Mouse (Mus musculus) testis, adult 2 months (tissue): Measurements from ENCODE around the gene Gm42742. TPM values are rescaled to one million over a fixed set of nuclear protein-coding genes. Genes with fewer than 3 reads are reported as not detected.

Experiments used
- H3K27ac ChIP-seq: fragments of 200-500 bp; 2 replicates; pipeline ENCODE4 v1.5.1; 2012; ENCODE audit warnings: low read depth, low read length; ENCODE audit not compliant: control insufficient read depth, insufficient read depth
- H3K27me3 ChIP-seq: fragments of 200-500 bp; 2 replicates; pipeline ENCODE4 v1.6.1; 2012; ENCODE audit warnings: mild to moderate bottlenecking, low read length, moderate library complexity; ENCODE audit not compliant: control insufficient read depth, insufficient read depth
- H3K36me3 ChIP-seq: fragments of 200-500 bp; 2 replicates; pipeline ENCODE4 v1.6.1; 2012; ENCODE audit warnings: mild to moderate bottlenecking, low read length; ENCODE audit not compliant: control insufficient read depth, insufficient read depth
- H3K4me1 ChIP-seq: fragments of 200-500 bp; 2 replicates; pipeline ENCODE4 v1.6.1; 2012; ENCODE audit warnings: low read length; ENCODE audit not compliant: control insufficient read depth, insufficient read depth
- H3K4me3 ChIP-seq: fragments of 200-500 bp; 2 replicates; pipeline ENCODE4 v1.5.1; 2012; ENCODE audit warnings: low read depth, mild to moderate bottlenecking, low read length, moderate library complexity, mixed read lengths; ENCODE audit not compliant: control insufficient read depth
- CTCF ChIP-seq: fragments of 200-500 bp; IDR thresholded peaks from 2 replicates; pipeline ENCODE4 v1.5.1; 2012; ENCODE audit warnings: low read depth, mild to moderate bottlenecking, inconsistent platforms, low read length, moderate library complexity; ENCODE audit not compliant: control insufficient read depth, insufficient read depth, insufficient replicate concordance
- POLR2A ChIP-seq: fragments of 200-500 bp; IDR thresholded peaks from 2 replicates; pipeline ENCODE4 v1.6.1; 2012; ENCODE audit warnings: low read depth, mild to moderate bottlenecking, inconsistent platforms, low read length, moderate library complexity; ENCODE audit not compliant: control insufficient read depth
- polyA plus RNA-seq: library from polyadenylated mRNA; depleted of rRNA; stranded (reverse); fragments of >200 nt; gene quantifications from 2 replicates; pipeline ENCODE4 v1.2.3, GENCODE M21; 2012; rRNA removed

Gene Gm42742
- 13.5 and 16.2 TPM in 2 replicates for polyA plus RNA-seq

- TF ChIP-seq CTCF (no peak), POLR2A (0 out of 2 replicates have a peak, but pooled peaks have one; percentile 11)
- no peaks in the 10 kb centered on the region for H3K36me3 ChIP-seq
- peaks cover 32% of the 10 kb centered on the region for H3K4me1 ChIP-seq
- peak within 1 kb of the TSS; percentile 46 for H3K27ac ChIP-seq
- H3K4me3 ChIP-seq: peak within 1 kb of the TSS; percentile 75
- no peaks in the 10 kb centered on the region for H3K27me3 ChIP-seq
Measured at GRCm38 (mm10) chr7:127020901-127021562, at the start of gene Gm42742, which contains the start of gene Prrt2. TSS of gene Gm42742 (minus strand) at chr7:127021097. TSS of gene Prrt2 (minus strand) at chr7:127021211.

DNA sequence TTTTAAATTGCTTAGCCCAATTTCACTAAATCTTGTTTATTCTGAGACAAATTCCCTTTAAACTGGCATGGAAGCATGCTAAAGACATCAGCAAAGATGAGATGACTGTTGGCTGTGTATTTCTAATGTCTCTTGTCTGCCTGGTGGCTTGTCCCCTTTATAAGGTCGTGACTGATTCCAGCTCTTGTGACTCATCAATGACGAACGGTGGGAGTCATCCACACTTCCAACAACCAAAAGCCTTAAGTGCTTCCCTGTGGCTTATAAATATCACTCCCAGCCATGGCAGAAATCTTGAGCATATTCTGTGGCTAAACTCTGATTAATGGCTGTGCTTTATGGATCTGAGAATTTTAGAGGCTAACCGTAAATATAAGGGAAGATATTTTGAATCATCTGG, 45.4 kb upstream of the Gm42742 start:
- Histone ChIP-seq H3K36me3 (no peaks in the 10 kb centered on the region), H3K27ac (no peak overlapping the region), H3K4me3 (no peak overlapping the region), H3K27me3 (no peaks in the 10 kb centered on the region), H3K4me1 (no peaks in the 10 kb centered on the region)
- no peak for TF ChIP-seq CTCF
- no peak for TF ChIP-seq POLR2A

DNA sequence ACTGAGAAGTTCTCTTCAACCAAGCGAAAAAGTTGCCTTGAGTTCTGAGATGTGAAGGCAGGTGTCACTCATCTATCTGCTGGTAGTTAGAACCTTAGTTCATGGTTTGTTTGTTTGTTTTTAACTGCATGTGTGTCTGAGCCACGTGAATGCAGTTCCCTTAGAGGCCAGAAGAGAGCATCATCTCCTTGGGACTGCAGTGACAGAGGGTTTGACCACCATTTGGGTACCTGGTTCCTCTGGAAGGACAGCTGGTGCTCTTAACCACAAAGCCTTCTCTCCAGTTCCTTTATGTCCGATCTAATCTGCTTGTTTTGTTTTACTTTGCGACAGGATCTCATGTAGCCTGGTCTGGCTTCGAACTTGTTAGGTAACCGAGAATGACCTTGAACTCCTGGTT, 44.6 kb upstream of the Gm42742 start:
- H3K27me3 ChIP-seq: no peaks in the 10 kb centered on the region
- H3K4me1 ChIP-seq: no peaks in the 10 kb centered on the region
- TF ChIP-seq CTCF: no peak
- no peak for TF ChIP-seq POLR2A
- no peak overlapping the region for H3K27ac ChIP-seq
- no peak overlapping the region for H3K4me3 ChIP-seq
- H3K36me3 ChIP-seq: no peaks in the 10 kb centered on the region

DNA sequence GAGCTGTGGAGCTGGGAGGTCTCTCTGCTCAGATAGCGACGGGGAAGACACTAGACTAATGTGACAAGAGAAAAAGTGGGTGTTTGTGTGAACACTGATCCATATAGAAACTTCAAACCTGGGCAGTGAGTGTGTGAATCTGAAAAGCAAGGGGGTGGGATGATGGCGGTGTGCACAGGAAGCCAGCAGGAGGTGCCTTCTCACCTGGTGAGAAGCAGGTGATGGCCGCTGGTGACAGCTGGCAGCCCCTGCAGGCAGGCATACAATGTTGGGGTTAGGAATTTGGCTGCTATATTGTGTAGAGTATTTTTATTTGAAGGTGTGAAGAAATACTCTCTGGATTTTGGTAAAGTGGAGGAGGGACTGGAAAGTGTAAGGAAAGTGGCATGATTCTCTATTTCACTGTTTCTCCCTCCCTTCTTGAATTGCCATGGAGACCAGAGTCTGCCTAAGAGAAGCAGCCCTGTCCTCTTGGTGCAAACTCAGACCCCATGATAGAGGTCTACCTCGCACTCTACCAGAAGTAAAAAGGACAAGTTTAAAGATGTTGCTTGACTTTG, 34.2 kb upstream of the Gm42742 start:
- H3K4me3 ChIP-seq: no peak overlapping the region
- H3K27me3 ChIP-seq: no peaks in the 10 kb centered on the region

DNA sequence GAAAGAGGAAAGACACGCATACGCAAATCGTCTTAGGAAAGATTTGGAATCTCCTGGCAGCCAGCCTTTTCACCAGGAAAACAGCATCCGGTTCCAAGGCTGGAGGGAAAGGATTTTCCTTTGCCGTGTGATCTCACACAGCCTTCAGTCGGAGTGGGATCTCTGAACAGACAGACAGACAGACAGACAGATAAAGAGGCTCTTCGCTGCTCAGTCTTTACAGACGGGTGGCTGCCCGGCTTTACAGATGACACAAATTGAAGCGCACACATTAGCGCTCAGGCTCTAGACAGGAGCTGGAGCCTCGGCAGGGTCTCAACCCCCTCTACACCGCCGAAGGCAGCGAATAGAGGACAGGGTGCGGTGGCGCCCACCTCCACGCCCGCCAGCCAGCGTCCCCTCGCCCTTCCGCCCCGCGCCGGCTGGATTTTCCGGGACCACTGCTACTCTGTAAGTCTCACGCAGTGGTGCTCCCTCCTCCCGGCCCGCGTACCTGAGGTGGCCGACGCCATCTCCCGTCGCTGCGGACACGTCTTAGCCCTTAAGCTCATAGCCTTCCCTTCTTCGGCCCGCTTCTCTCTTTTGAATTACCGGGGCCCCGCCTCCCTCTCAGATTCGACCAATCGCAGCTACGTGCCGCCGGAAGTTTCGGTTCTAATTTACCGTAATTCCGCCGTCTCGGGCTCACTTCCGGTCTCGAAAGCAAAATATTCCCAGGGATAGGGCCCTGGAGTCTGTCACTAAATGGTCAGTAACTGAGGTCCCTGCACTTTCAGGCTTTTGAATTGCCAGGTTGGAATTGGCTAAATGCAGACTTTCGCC, 21.2 kb upstream of the Gm42742 start, which contains the start of gene Kif22:
Kif22 (minus strand) TSS at position 621 of the 822 bp plus-strand sequence.
- no peaks in the 10 kb centered on the region for H3K27me3 ChIP-seq
- TF ChIP-seq POLR2A (peak; percentile 51; the same call in 1 of the 2 replicates), CTCF (no peak)

More for the DNA sequence above, 34.2 kb upstream of the Gm42742 start:
- Histone ChIP-seq H3K4me1 (no peaks in the 10 kb centered on the region), H3K27ac (no peak overlapping the region), H3K36me3 (no peaks in the 10 kb centered on the region)
- TF ChIP-seq CTCF: no peak
- no peak for TF ChIP-seq POLR2A

GRCm38 (mm10) chr7:127031244-127031643, 10.3 kb upstream of the Gm42742 start:
- peaks cover 3% of the 10 kb centered on the region for H3K36me3 ChIP-seq
- peaks cover 8% of the 10 kb centered on the region for H3K4me1 ChIP-seq
- TF ChIP-seq CTCF: no peak
- TF ChIP-seq POLR2A: no peak
- H3K4me3 ChIP-seq: no peak overlapping the region
- no peaks in the 10 kb centered on the region for H3K27me3 ChIP-seq
- H3K27ac ChIP-seq: no peak overlapping the region

More for the DNA sequence above, 21.2 kb upstream of the Gm42742 start, which contains the start of gene Kif22:
- peak within 1 kb of the TSS; percentile 73 for H3K27ac ChIP-seq
- peak within 1 kb of the TSS; percentile 97 for H3K4me3 ChIP-seq
- H3K4me1 ChIP-seq: peaks cover 7% of the 10 kb centered on the region
- H3K36me3 ChIP-seq: no peaks in the 10 kb centered on the region

GRCm38 (mm10) chr7:127030172-127030571, 9.3 kb upstream of the Gm42742 start:
- Histone ChIP-seq H3K4me3 (no peak overlapping the region), H3K4me1 (peaks cover 12% of the 10 kb centered on the region), H3K36me3 (peaks cover 3% of the 10 kb centered on the region), H3K27me3 (no peaks in the 10 kb centered on the region), H3K27ac (no peak overlapping the region)
- no peak for TF ChIP-seq CTCF
